Mouse (Mus musculus) ES-E14 (cell line): ENCODE measurements around the gene Pml.
"Not testable (repeated sequence)": the region's sequence is repeated elsewhere in the genome, so short reads cannot be mapped to it uniquely, and the experiment has no call there.

Source experiments
- HCFC1 ChIP-seq: IDR thresholded peaks from 2 replicates; pipeline ENCODE4 v1.6.1; 2012; ENCODE audit warnings: low read length, inconsistent platforms, borderline replicate concordance; ENCODE audit not compliant: insufficient read depth
- MAFK ChIP-seq: IDR thresholded peaks from 2 replicates; pipeline ENCODE4 v1.6.1; 2014; ENCODE audit warnings: mild to moderate bottlenecking, low read depth, low read length, inconsistent platforms; ENCODE audit not compliant: insufficient read depth

DNA sequence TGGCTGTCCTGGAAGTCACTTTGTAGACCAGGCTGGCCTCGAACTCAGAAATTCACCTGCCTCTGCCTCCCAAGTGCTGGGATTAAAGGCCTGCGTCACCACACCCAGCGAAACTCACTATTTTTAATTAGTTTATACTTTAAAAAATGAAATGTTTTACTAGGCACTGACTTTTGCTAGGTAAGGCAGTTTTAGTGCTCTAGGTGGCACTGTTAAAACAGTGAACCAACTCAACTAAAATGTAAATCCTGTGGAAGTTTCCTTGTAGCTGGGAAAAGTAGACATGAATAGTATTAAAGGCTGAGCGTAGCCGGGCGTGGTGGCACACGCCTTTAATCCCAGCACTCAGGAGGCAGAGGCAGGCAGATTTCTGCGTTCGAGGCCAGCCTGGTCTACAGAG, 22.0 kb upstream of the Pml start:
- not testable (repeated sequence) for TF ChIP-seq HCFC1, MAFK
